ENCODE assay signal across 9 mouse cellular contexts in genomic region chr1:54983339-54983738, GRCm38 (mm10). TPM values are rescaled to one million over a fixed set of nuclear protein-coding genes. Genes with fewer than 3 reads are reported as not detected.
DNase-seq lines count a peak whose midpoint lies in the region; ATAC-seq and TF ChIP-seq lines count a peak whose summit lies in the region.
"Had no signal": no experiment of that assay in that cellular context is flagged by ENCODE, and none has a peak within 500 bp of the region (broad histone marks: within the 10 kb centered on the region; RNA-seq: fewer than 3 reads in every experiment).

No protein-coding gene starts in this region.

- no peaks in the 10 kb centered on the region for H3K9me3 ChIP-seq in forebrain, embryonic 16.5 days (ENCODE audit: control insufficient read depth, low read length)
- H3K9me3 ChIP-seq in forebrain, embryonic 15.5 days, result no peaks in the 10 kb centered on the region
- H3K9me3 ChIP-seq in lung, embryonic 14.5 days (ENCODE audit: low read depth, low read length), result no peaks in the 10 kb centered on the region
- H3K9me3 ChIP-seq: limb, embryonic 13.5 days had no signal

- peak; percentile 57 for DNase-seq in lung, embryonic 14.5 days
- DNase-seq in lung, postnatal 4 days, result no peak
- peak; percentile 16 to 58 for DNase-seq in adrenal gland, postnatal 36 days
- DNase-seq in lung, postnatal 10 days, result peak; percentile 36
- no peak for DNase-seq in gastrocnemius, postnatal 4 days (ENCODE audit: low spot score in 2 of 2)
- DNase-seq in cerebellum, adult 9-10 months, result no peak

- no peak overlapping the region for H3K27ac ChIP-seq in forebrain, embryonic 16.5 days (ENCODE audit: low read length)
- H3K27ac ChIP-seq in forebrain, embryonic 15.5 days (replicated peaks), result no peak overlapping the region
- H3K27ac ChIP-seq in lung, embryonic 14.5 days (ENCODE audit: low read depth), result no peak overlapping the region
- H3K27ac ChIP-seq: limb, embryonic 13.5 days had no signal

- ATAC-seq in forebrain, embryonic 16.5 days, result peak; percentile 11; the same call in 1 of the 2 replicates
- no peak for ATAC-seq in forebrain, embryonic 15.5 days (replicated peaks)
- no peak for ATAC-seq in lung, embryonic 14.5 days (ENCODE audit: insufficient read depth)

- 66% methylated on average over 3 of the region's 3 CpGs for WGBS in forebrain, embryonic 16.5 days
- 74% methylated on average over 3 of the region's 3 CpGs for WGBS in forebrain, embryonic 15.5 days
- 51% methylated on average over 3 of the region's 3 CpGs for WGBS in lung, embryonic 14.5 days

- no peaks in the 10 kb centered on the region for H3K4me1 ChIP-seq in forebrain, embryonic 16.5 days (replicated peaks; ENCODE audit: control insufficient read depth, insufficient read depth, low read length)
- no peaks in the 10 kb centered on the region for H3K4me1 ChIP-seq in forebrain, embryonic 15.5 days
- H3K4me1 ChIP-seq in lung, embryonic 14.5 days (ENCODE audit: insufficient read depth), result no peaks in the 10 kb centered on the region
- H3K4me1 ChIP-seq: limb, embryonic 13.5 days had no signal

- H3K4me2 ChIP-seq in forebrain, embryonic 16.5 days (ENCODE audit: low read length), result no peak overlapping the region
- no peak overlapping the region for H3K4me2 ChIP-seq in forebrain, embryonic 15.5 days (replicated peaks)
- no peak overlapping the region for H3K4me2 ChIP-seq in lung, embryonic 14.5 days
- H3K4me2 ChIP-seq: limb, embryonic 13.5 days had no signal

- H3K36me3 ChIP-seq in forebrain, embryonic 16.5 days (ENCODE audit: control insufficient read depth, insufficient read depth), result peaks cover 15% of the 10 kb centered on the region; the same call in 1 of the 2 replicates
- peaks cover 37% of the 10 kb centered on the region for H3K36me3 ChIP-seq in forebrain, embryonic 15.5 days
- H3K36me3 ChIP-seq in lung, embryonic 14.5 days (ENCODE audit: insufficient read depth), result peaks cover 39% of the 10 kb centered on the region

- no peak overlapping the region for H3K9ac ChIP-seq in forebrain, embryonic 16.5 days (replicated peaks; ENCODE audit: low read depth, low read length)
- no peak overlapping the region for H3K9ac ChIP-seq in forebrain, embryonic 15.5 days (replicated peaks)
- no peak overlapping the region for H3K9ac ChIP-seq in lung, embryonic 14.5 days
- H3K9ac ChIP-seq: limb, embryonic 13.5 days had no signal

- TF ChIP-seq CTCF in lung, embryonic 14.5 days (IDR thresholded peaks at IDR 0.05; ENCODE audit: low read depth), result peak; percentile 53

- H3K27me3 ChIP-seq in forebrain, embryonic 16.5 days (replicated peaks; ENCODE audit: control insufficient read depth, insufficient read depth, low read length), result no peaks in the 10 kb centered on the region
- H3K27me3 ChIP-seq in forebrain, embryonic 15.5 days, result no peaks in the 10 kb centered on the region
- no peaks in the 10 kb centered on the region for H3K27me3 ChIP-seq in lung, embryonic 14.5 days (ENCODE audit: insufficient read depth, low read length)
- H3K27me3 ChIP-seq: limb, embryonic 13.5 days had no signal

- no peak overlapping the region for H3K4me3 ChIP-seq in forebrain, embryonic 16.5 days (replicated peaks; ENCODE audit: low read length)
- no peak overlapping the region for H3K4me3 ChIP-seq in forebrain, embryonic 15.5 days
- H3K4me3 ChIP-seq in lung, embryonic 14.5 days (ENCODE audit: low read depth, low read length), result no peak overlapping the region
- H3K4me3 ChIP-seq: limb, embryonic 13.5 days had no signal

RNA-seq across cellular contexts. Expression of gene Sf3b1, which starts 43.9 kb away (rescaled TPM):
- polyA plus RNA-seq in forebrain, embryonic 16.5 days (2015; fragmentation: Nextera tagmentation; extraction: Ambion mirVana), result 379 and 442 TPM in 2 replicates
- 391 and 417 TPM in 2 replicates for polyA plus RNA-seq in forebrain, embryonic 15.5 days (2015; fragmentation: Nextera tagmentation; extraction: Ambion mirVana)
- polyA plus RNA-seq in lung, embryonic 14.5 days (2014; fragmentation: Nextera tagmentation; extraction: Ambion mirVana), result 313 and 342 TPM in 2 replicates
- total RNA-seq in adrenal gland, postnatal 36 days (2021), result 100 to 1,000 TPM; 139 to 141 TPM
- total RNA-seq in gastrocnemius, postnatal 4 days (2021), result 100 to 1,000 TPM; 109 to 130 TPM

RNA-seq across cellular contexts. Expression of gene Ankrd44, which starts 57.2 kb away (rescaled TPM):
- polyA plus RNA-seq in forebrain, embryonic 16.5 days (2015; fragmentation: Nextera tagmentation; extraction: Ambion mirVana), result 24.0 and 28.2 TPM in 2 replicates
- polyA plus RNA-seq in forebrain, embryonic 15.5 days (2015; fragmentation: Nextera tagmentation; extraction: Ambion mirVana), result 21.5 and 24.1 TPM in 2 replicates
- 18.3 and 22.2 TPM in 2 replicates for polyA plus RNA-seq in lung, embryonic 14.5 days (2014; fragmentation: Nextera tagmentation; extraction: Ambion mirVana)
- 10 to 100 TPM; 15.6 to 17.1 TPM for total RNA-seq in adrenal gland, postnatal 36 days (2021)
- total RNA-seq in gastrocnemius, postnatal 4 days (2021), result 10 to 100 TPM; 26.3 to 29.3 TPM

Comparison
In these comparisons a context has a peak if more than half of its experiments do, and no peak if none do; other contexts are left out.
1. DNase-seq: peak in lung, embryonic 14.5 days (single experiment), adrenal gland, postnatal 36 days (2 of 2) and lung, postnatal 10 days (single experiment); none in lung, postnatal 4 days (0 of 2), gastrocnemius, postnatal 4 days (0 of 2) and cerebellum, adult 9-10 months (single experiment).